ENCODE assay signal across 14 mouse cellular contexts in the genomic region with DNA sequence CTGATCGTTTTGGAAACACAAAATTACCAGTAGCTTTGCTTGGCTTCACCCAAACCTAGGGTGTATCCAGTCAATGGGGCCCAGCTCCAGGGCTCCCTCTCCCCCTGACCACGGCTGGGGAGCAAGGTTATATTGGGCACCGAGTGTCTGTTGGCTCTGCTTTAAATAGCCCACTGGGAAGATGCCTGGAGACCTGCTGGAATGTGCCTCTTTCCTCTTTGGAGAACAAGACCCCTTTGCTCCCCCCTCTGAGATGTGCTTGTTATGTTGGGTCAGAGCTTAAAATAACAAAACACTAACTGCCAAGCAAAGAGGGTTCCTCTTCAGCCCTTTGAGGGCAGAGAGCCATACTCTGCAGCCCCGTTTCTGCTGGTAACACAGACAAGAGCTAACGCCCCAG. TPM values are rescaled to one million over a fixed set of nuclear protein-coding genes. Genes with fewer than 3 reads are reported as not detected.
DNase-seq lines count a peak whose midpoint lies in the region; ATAC-seq and TF ChIP-seq lines count a peak whose summit lies in the region.
"Had no signal": no experiment of that assay in that cellular context is flagged by ENCODE, and none has a peak within 500 bp of the region (broad histone marks: within the 10 kb centered on the region; RNA-seq: fewer than 3 reads in every experiment).

No protein-coding gene starts in this region.

- no peak for DNase-seq in gastrocnemius, adult 2 months
- DNase-seq in gastrocnemius, postnatal 10 days: no peak
- DNase-seq in spleen, adult 2 months (ENCODE audit: low read depth in 1 of 2, low spot score in 2 of 2): no peak
- DNase-seq in spleen, postnatal 14 days (ENCODE audit: low spot score in 2 of 2): no peak
- no peak for DNase-seq in stomach, postnatal 0 days (ENCODE audit: low spot score)
- DNase-seq in ovary, postnatal 14 days (ENCODE audit: low spot score): no peak
- DNase-seq in adrenal gland, adult 18-20 months (ENCODE audit: low spot score in 2 of 2): no peak
- DNase-seq: embryo, embryonic 11 days; right cerebral cortex, adult 18-20 months had no signal

- H3K4me2 ChIP-seq in limb, embryonic 12.5 days: no peak overlapping the region
- H3K4me2 ChIP-seq in stomach, postnatal 0 days (replicated peaks; ENCODE audit: low read depth): no peak overlapping the region
- H3K4me2 ChIP-seq: intestine, embryonic 15.5 days had no signal

- no peak for TF ChIP-seq POLR2A in spleen, adult 2 months (IDR thresholded peaks at IDR 0.05; ENCODE audit: low read depth, low read length)

- no peak for ATAC-seq in limb, embryonic 12.5 days (ENCODE audit: insufficient number of reproducible peaks, insufficient read depth, low FRiP score, low TSS enrichment, low read depth)
- ATAC-seq in stomach, postnatal 0 days (ENCODE audit: low FRiP score, low TSS enrichment): no peak
- ATAC-seq: intestine, embryonic 15.5 days; Patski had no signal

- H3K4me3 ChIP-seq in gastrocnemius, adult 2 months: no peak overlapping the region
- no peak overlapping the region for H3K4me3 ChIP-seq in spleen, adult 2 months (ENCODE audit: extremely low read depth, insufficient read depth, insufficient read length)
- H3K4me3 ChIP-seq in limb, embryonic 12.5 days (replicated peaks): no peak overlapping the region
- H3K4me3 ChIP-seq in stomach, postnatal 0 days (ENCODE audit: low read depth, low read length): no peak overlapping the region
- H3K4me3 ChIP-seq: intestine, embryonic 15.5 days had no signal

- H3K9ac ChIP-seq in limb, embryonic 12.5 days (replicated peaks): no peak overlapping the region
- H3K9ac ChIP-seq in stomach, postnatal 0 days (ENCODE audit: low read length): no peak overlapping the region
- H3K9ac ChIP-seq: intestine, embryonic 15.5 days had no signal

- TF ChIP-seq CTCF in gastrocnemius, adult 2 months (IDR thresholded peaks at IDR 0.05): no peak
- no peak for TF ChIP-seq CTCF in spleen, adult 2 months (IDR thresholded peaks at IDR 0.05; ENCODE audit: extremely low read depth, insufficient read depth, insufficient read length, insufficient replicate concordance)
- TF ChIP-seq CTCF in stomach, postnatal 0 days (IDR thresholded peaks at IDR 0.05; ENCODE audit: low read depth): no peak

- WGBS in spleen, adult 2 months: 51% methylated on average over 5 of the region's 5 CpGs
- WGBS in limb, embryonic 12.5 days: 78% methylated on average over 5 of the region's 5 CpGs
- WGBS in stomach, postnatal 0 days: 72% methylated on average over 5 of the region's 5 CpGs

- no peak for TF ChIP-seq EP300 in stomach, postnatal 0 days (optimal IDR thresholded peaks at IDR 0.05)

- peak overlapping the region; percentile 70 for H3K27ac ChIP-seq in gastrocnemius, adult 2 months
- peak overlapping the region; percentile 62 for H3K27ac ChIP-seq in spleen, adult 2 months (ENCODE audit: insufficient read depth, low read length)
- peak overlapping the region; percentile 47; the same call in 1 of the 2 replicates for H3K27ac ChIP-seq in limb, embryonic 12.5 days
- peak overlapping the region; percentile 65; the same call in 1 of the 2 replicates for H3K27ac ChIP-seq in stomach, postnatal 0 days (replicated peaks)

- intact Hi-C loops in gastrocnemius, adult 2 months (cut with DNase I): no loop called here

- H3K27me3 ChIP-seq in spleen, adult 2 months (ENCODE audit: control insufficient read depth, insufficient read depth, low read length): no peaks in the 10 kb centered on the region
- H3K27me3 ChIP-seq in limb, embryonic 12.5 days: no peaks in the 10 kb centered on the region
- no peaks in the 10 kb centered on the region for H3K27me3 ChIP-seq in stomach, postnatal 0 days (ENCODE audit: control insufficient read depth, insufficient read depth, low read length)
- H3K27me3 ChIP-seq: intestine, embryonic 15.5 days; Patski had no signal

- H3K9me3 ChIP-seq in limb, embryonic 12.5 days: no peaks in the 10 kb centered on the region
- no peaks in the 10 kb centered on the region for H3K9me3 ChIP-seq in stomach, postnatal 0 days (ENCODE audit: control insufficient read depth, low read length)
- H3K9me3 ChIP-seq: intestine, embryonic 15.5 days had no signal

- H3K36me3 ChIP-seq in spleen, adult 2 months (ENCODE audit: control insufficient read depth, insufficient read depth, low read length): 0 out of 2 replicates have a peak, but pooled peaks cover 1% of the 10 kb centered on the region
- peaks cover 10% of the 10 kb centered on the region for H3K36me3 ChIP-seq in limb, embryonic 12.5 days
- no peaks in the 10 kb centered on the region for H3K36me3 ChIP-seq in stomach, postnatal 0 days (ENCODE audit: control insufficient read depth, insufficient read depth, low read length)
- H3K36me3 ChIP-seq: intestine, embryonic 15.5 days had no signal

- H3K4me1 ChIP-seq in spleen, adult 2 months (ENCODE audit: control insufficient read depth, insufficient read depth, insufficient read length): peaks cover 38% of the 10 kb centered on the region; the same call in 1 of the 2 replicates
- peaks cover 23% of the 10 kb centered on the region for H3K4me1 ChIP-seq in limb, embryonic 12.5 days (replicated peaks)
- H3K4me1 ChIP-seq in stomach, postnatal 0 days (replicated peaks; ENCODE audit: control insufficient read depth, insufficient read depth): peaks cover 21% of the 10 kb centered on the region

RNA-seq across cellular contexts. Expression of a gene that starts 2.4 kb away (rescaled TPM):
- total RNA-seq in gastrocnemius, adult 2 months (2021): under 1 TPM; 0.23 to 0.89 TPM
- total RNA-seq in gastrocnemius, postnatal 10 days (2021): 1 to 10 TPM; 3.6 to 4.1 TPM
- 5.7 and 8.0 TPM in 2 replicates for polyA plus RNA-seq in spleen, adult 2 months (2012; rRNA removed)
- 3.1 and 4.2 TPM in 2 replicates for polyA plus RNA-seq in limb, embryonic 12.5 days (2016; fragmentation: Nextera tagmentation; extraction: Ambion mirVana)
- 16.8 and 17.9 TPM in 2 replicates for polyA plus RNA-seq in stomach, postnatal 0 days (2015; fragmentation: Nextera tagmentation; extraction: Ambion mirVana)
- total RNA-seq in adrenal gland, adult 18-20 months (2021): under 1 TPM in 1 of 2 experiments, not detected in 1; 0.74 TPM
- total RNA-seq: left cerebral cortex, postnatal 36 days had no signal

RNA-seq across cellular contexts. Expression of a gene that starts 9.6 kb away (rescaled TPM):
- total RNA-seq in gastrocnemius, adult 2 months (2021): not detected
- not detected for total RNA-seq in gastrocnemius, postnatal 10 days (2021)
- polyA plus RNA-seq in spleen, adult 2 months (2012; rRNA removed): 0.19 and 0.54 TPM in 2 replicates
- polyA plus RNA-seq in limb, embryonic 12.5 days (2016; fragmentation: Nextera tagmentation; extraction: Ambion mirVana): 1.4 and 2.1 TPM in 2 replicates
- 184 and 185 TPM in 2 replicates for polyA plus RNA-seq in stomach, postnatal 0 days (2015; fragmentation: Nextera tagmentation; extraction: Ambion mirVana)
- not detected for total RNA-seq in adrenal gland, adult 18-20 months (2021)
- total RNA-seq: gastrocnemius, postnatal 14 days; left cerebral cortex, postnatal 36 days had no signal

RNA-seq across cellular contexts. Expression of a gene that starts 30.9 kb away (rescaled TPM):
- total RNA-seq in gastrocnemius, adult 2 months (2021): 10 to 100 TPM; 12.1 to 13.4 TPM
- 10 to 100 TPM; 16.6 to 24.5 TPM for total RNA-seq in gastrocnemius, postnatal 10 days (2021)
- polyA plus RNA-seq in spleen, adult 2 months (2012; rRNA removed): 19.9 and 26.7 TPM in 2 replicates
- polyA plus RNA-seq in limb, embryonic 12.5 days (2016; fragmentation: Nextera tagmentation; extraction: Ambion mirVana): 52.5 and 56.9 TPM in 2 replicates
- 23.6 and 27.0 TPM in 2 replicates for polyA plus RNA-seq in stomach, postnatal 0 days (2015; fragmentation: Nextera tagmentation; extraction: Ambion mirVana)
- total RNA-seq in adrenal gland, adult 18-20 months (2021): 10 to 100 TPM; 37.3 to 47.6 TPM

RNA-seq across cellular contexts. Expression of a gene that starts 31.1 kb away (rescaled TPM):
- total RNA-seq in gastrocnemius, adult 2 months (2021): 1 to 10 TPM; 7.5 to 8.6 TPM
- 1 to 10 TPM; 5.4 to 9.1 TPM for total RNA-seq in gastrocnemius, postnatal 10 days (2021)
- 28.7 and 32.1 TPM in 2 replicates for polyA plus RNA-seq in spleen, adult 2 months (2012; rRNA removed)
- 24.7 and 30.6 TPM in 2 replicates for polyA plus RNA-seq in limb, embryonic 12.5 days (2016; fragmentation: Nextera tagmentation; extraction: Ambion mirVana)
- 7.2 and 8.1 TPM in 2 replicates for polyA plus RNA-seq in stomach, postnatal 0 days (2015; fragmentation: Nextera tagmentation; extraction: Ambion mirVana)
- total RNA-seq in adrenal gland, adult 18-20 months (2021): 10 to 100 TPM; 17.1 to 27.1 TPM

RNA-seq across cellular contexts. Expression of a gene that starts 44.0 kb away (rescaled TPM):
- not detected for total RNA-seq in gastrocnemius, adult 2 months (2021)
- not detected for total RNA-seq in gastrocnemius, postnatal 10 days (2021)
- polyA plus RNA-seq in spleen, adult 2 months (2012; rRNA removed): 1.6 and 1.7 TPM in 2 replicates
- polyA plus RNA-seq in limb, embryonic 12.5 days (2016; fragmentation: Nextera tagmentation; extraction: Ambion mirVana): 0.20 TPM in 1 of 2 replicates, not detected in the other
- 16.0 and 18.2 TPM in 2 replicates for polyA plus RNA-seq in stomach, postnatal 0 days (2015; fragmentation: Nextera tagmentation; extraction: Ambion mirVana)
- not detected for total RNA-seq in adrenal gland, adult 18-20 months (2021)
